Mouse (Mus musculus): ENCODE data around the gene Slc10a3.

- TF ChIP-seq CTCF (IDR thresholded peaks at IDR 0.05; ENCODE audit: borderline replicate concordance, control insufficient read depth, extremely low read depth, insufficient read depth, low read length, poor library complexity) (no peak), POLR2A (IDR thresholded peaks at IDR 0.05; ENCODE audit: control insufficient read depth, extremely low read depth, insufficient read depth, low read length, poor library complexity) (no peak)
Measured at GRCm38 (mm10) chrX:74368209-74368909, 4.8 kb downstream of the Slc10a3 start.
